Mouse (Mus musculus) thymus, postnatal 14 days (tissue): ENCODE measurements around the gene Chpf2.

Source experiments
- DNase-seq: peaks from one replicate; pipeline ENCODE4 v3.0.0; 2021

The Chpf2 gene

GRCm38 (mm10) chr5:24591796-24592470, 5.4 kb downstream of the Chpf2 start:
- DNase-seq = no peak

GRCm38 (mm10) chr5:24592471-24593160, 6.1 kb downstream of the Chpf2 start:
- DNase-seq = no peak

GRCm38 (mm10) chr5:24593230-24593629, 6.7 kb downstream of the Chpf2 start:
- DNase-seq = no peak

GRCm38 (mm10) chr5:24593928-24594327, 7.4 kb downstream of the Chpf2 start:
- no peak for DNase-seq

- no peak for DNase-seq
Measured at GRCm38 (mm10) chr5:24594346-24594745, 7.8 kb downstream of the Chpf2 start.

- no peak for DNase-seq
Measured at GRCm38 (mm10) chr5:24595261-24595660, 8.7 kb downstream of the Chpf2 start.

GRCm38 (mm10) chr5:24595786-24596380, 9.3 kb downstream of the Chpf2 start:
- DNase-seq = no peak

GRCm38 (mm10) chr5:24596519-24597171, 10.1 kb downstream of the Chpf2 start:
- no peak for DNase-seq

GRCm38 (mm10) chr5:24597221-24597728, 10.7 kb downstream of the Chpf2 start:
- peak; percentile 77 for DNase-seq

- no peak for DNase-seq
Measured at GRCm38 (mm10) chr5:24597901-24598569, 11.5 kb downstream of the Chpf2 start.

GRCm38 (mm10) chr5:24598570-24599006, 12.0 kb downstream of the Chpf2 start:
- DNase-seq = peak; percentile 81

- DNase-seq = no peak
Measured at GRCm38 (mm10) chr5:24599137-24599536, 12.6 kb downstream of the Chpf2 start.

- no peak for DNase-seq
Measured at GRCm38 (mm10) chr5:24600236-24600635, 13.7 kb downstream of the Chpf2 start.

- DNase-seq = no peak
Measured at GRCm38 (mm10) chr5:24601071-24601835, 14.7 kb downstream of the Chpf2 start.

- DNase-seq = no peak
Measured at GRCm38 (mm10) chr5:24601911-24602750, 15.6 kb downstream of the Chpf2 start.

- DNase-seq = no peak
Measured at GRCm38 (mm10) chr5:24602751-24603343, 16.3 kb downstream of the Chpf2 start.

GRCm38 (mm10) chr5:24603431-24604010, 17.0 kb downstream of the Chpf2 start:
- DNase-seq = no peak

GRCm38 (mm10) chr5:24604080-24604655, 17.6 kb downstream of the Chpf2 start:
- no peak for DNase-seq

GRCm38 (mm10) chr5:24604656-24605100, 18.1 kb downstream of the Chpf2 start:
- no peak for DNase-seq
